In genomic region chrX:60898641-60899040, GRCm38 (mm10) we compare ENCODE assay signal across 16 mouse cellular contexts. TPM values are rescaled to one million over a fixed set of nuclear protein-coding genes. Genes with fewer than 3 reads are reported as not detected.
DNase-seq lines count a peak whose midpoint lies in the region; ATAC-seq lines count a peak whose summit lies in the region.
"Had no signal": no experiment of that assay in that cellular context is flagged by ENCODE, and none has a peak within 500 bp of the region (broad histone marks: within the 10 kb centered on the region; RNA-seq: fewer than 3 reads in every experiment).

No protein-coding gene starts in this region.

- intact Hi-C loops in left cerebral cortex, postnatal 14 days (cut with DNase I): loop anchor here (10.0 kb wide), 1 partner anchor 394 kb away; no protein-coding TSS in a partner anchor

- H3K4me2 ChIP-seq in heart, embryonic 15.5 days: peak overlapping the region; percentile 40
- peak overlapping the region; percentile 47 for H3K4me2 ChIP-seq in forebrain, embryonic 11.5 days (ENCODE audit: low read depth, low read length, severe bottlenecking)
- H3K4me2 ChIP-seq in hindbrain, embryonic 16.5 days (ENCODE audit: low read length): peak overlapping the region; percentile 31; the same call in 1 of the 2 replicates
- H3K4me2 ChIP-seq in neural tube, embryonic 11.5 days (ENCODE audit: low read depth): peak overlapping the region; percentile 31
- H3K4me2 ChIP-seq: embryonic facial prominence, embryonic 12.5 days had no signal

- H3K27me3 ChIP-seq in heart, embryonic 15.5 days: peaks cover 61% of the 10 kb centered on the region
- no peaks in the 10 kb centered on the region; the same call in 1 of the 2 replicates for H3K27me3 ChIP-seq in forebrain, embryonic 11.5 days (ENCODE audit: control insufficient read depth, insufficient read depth, low read length)
- H3K27me3 ChIP-seq in hindbrain, embryonic 16.5 days (replicated peaks; ENCODE audit: control insufficient read depth, insufficient read depth, low read length): peaks cover 8% of the 10 kb centered on the region
- 0 out of 2 replicates have a peak, but pooled peaks cover 2% of the 10 kb centered on the region for H3K27me3 ChIP-seq in neural tube, embryonic 11.5 days (ENCODE audit: control insufficient read depth, insufficient read depth, low read length)

- WGBS in heart, embryonic 15.5 days: 14% methylated on average over 18 of the region's 18 CpGs
- 13% methylated on average over 17 of the region's 18 CpGs for WGBS in forebrain, embryonic 11.5 days
- WGBS in hindbrain, embryonic 16.5 days: 12% methylated on average over 18 of the region's 18 CpGs
- WGBS in neural tube, embryonic 11.5 days: 18% methylated on average over 13 of the region's 18 CpGs

- no peak overlapping the region for H3K27ac ChIP-seq in heart, embryonic 15.5 days
- H3K27ac ChIP-seq in forebrain, embryonic 11.5 days (ENCODE audit: low read depth, low read length): no peak overlapping the region
- H3K27ac ChIP-seq in hindbrain, embryonic 16.5 days (ENCODE audit: low read depth, low read length): no peak overlapping the region
- no peak overlapping the region for H3K27ac ChIP-seq in neural tube, embryonic 11.5 days (ENCODE audit: low read depth, low read length)
- H3K27ac ChIP-seq: embryonic facial prominence, embryonic 12.5 days had no signal

- no peak overlapping the region for H3K9ac ChIP-seq in heart, embryonic 15.5 days
- H3K9ac ChIP-seq in forebrain, embryonic 11.5 days (ENCODE audit: low read length): peak overlapping the region; percentile 29; the same call in 1 of the 2 replicates
- no peak overlapping the region for H3K9ac ChIP-seq in hindbrain, embryonic 16.5 days (ENCODE audit: low read depth, low read length)
- peak overlapping the region; percentile 29 for H3K9ac ChIP-seq in neural tube, embryonic 11.5 days (ENCODE audit: low read length)
- H3K9ac ChIP-seq: embryonic facial prominence, embryonic 12.5 days; liver, postnatal 0 days had no signal

- H3K4me1 ChIP-seq in heart, embryonic 15.5 days (replicated peaks): peaks cover 7% of the 10 kb centered on the region
- peaks cover 5% of the 10 kb centered on the region; the same call in 1 of the 2 replicates for H3K4me1 ChIP-seq in forebrain, embryonic 11.5 days (replicated peaks; ENCODE audit: control insufficient read depth, insufficient read depth, low read length)
- peaks cover 6% of the 10 kb centered on the region for H3K4me1 ChIP-seq in hindbrain, embryonic 16.5 days (ENCODE audit: control insufficient read depth, insufficient read depth, low read depth, low read length)
- peaks cover 2% of the 10 kb centered on the region; the same call in 1 of the 2 replicates for H3K4me1 ChIP-seq in neural tube, embryonic 11.5 days (ENCODE audit: control insufficient read depth, insufficient read depth, low read length)
- H3K4me1 ChIP-seq: embryonic facial prominence, embryonic 12.5 days had no signal

- no peaks in the 10 kb centered on the region for H3K36me3 ChIP-seq in heart, embryonic 15.5 days
- H3K36me3 ChIP-seq in forebrain, embryonic 11.5 days (ENCODE audit: control insufficient read depth, insufficient read depth, low read length): no peaks in the 10 kb centered on the region
- no peaks in the 10 kb centered on the region for H3K36me3 ChIP-seq in hindbrain, embryonic 16.5 days (ENCODE audit: control insufficient read depth, insufficient read depth, low read length)
- no peaks in the 10 kb centered on the region for H3K36me3 ChIP-seq in neural tube, embryonic 11.5 days (ENCODE audit: control insufficient read depth, insufficient read depth, low read length)
- H3K36me3 ChIP-seq: embryonic facial prominence, embryonic 12.5 days had no signal

- no peak for DNase-seq in heart, postnatal 4 days
- DNase-seq in forebrain, embryonic 11.5 days (ENCODE audit: low spot score): peak; percentile 70
- peak; percentile 32 for DNase-seq in neural tube, embryonic 11.5 days (ENCODE audit: low spot score)
- DNase-seq in testis, postnatal 14 days (ENCODE audit: low spot score): no peak
- no peak for DNase-seq in urinary bladder, adult 2 months (ENCODE audit: low spot score)
- DNase-seq in left cerebral cortex, postnatal 14 days (ENCODE audit: low spot score in 2 of 2): no peak
- DNase-seq: adrenal gland, postnatal 25 days; cerebellum, adult 18-20 months; kidney, postnatal 4 days; left cerebral cortex, postnatal 4 days; liver, postnatal 0 days; thymus, postnatal 4 days had no signal

- ATAC-seq in heart, embryonic 15.5 days (replicated peaks; ENCODE audit: insufficient number of reproducible peaks, insufficient read depth, low FRiP score, low read depth): no peak
- no peak for ATAC-seq in forebrain, embryonic 11.5 days (replicated peaks; ENCODE audit: low FRiP score)
- no peak for ATAC-seq in hindbrain, embryonic 16.5 days
- no peak for ATAC-seq in neural tube, embryonic 11.5 days (ENCODE audit: insufficient read depth, low FRiP score, low TSS enrichment)
- ATAC-seq: liver, postnatal 0 days had no signal

- H3K4me3 ChIP-seq in heart, embryonic 15.5 days: no peak overlapping the region; the same call in 1 of the 2 replicates
- peak overlapping the region; percentile 10; the same call in 1 of the 2 replicates for H3K4me3 ChIP-seq in forebrain, embryonic 11.5 days (ENCODE audit: low read depth, low read length)
- H3K4me3 ChIP-seq in hindbrain, embryonic 16.5 days (ENCODE audit: low read length): peak overlapping the region; percentile 5; the same call in 1 of the 2 replicates
- H3K4me3 ChIP-seq in neural tube, embryonic 11.5 days (ENCODE audit: low read depth, low read length): no peak overlapping the region
- H3K4me3 ChIP-seq: embryonic facial prominence, embryonic 12.5 days had no signal

- H3K9me3 ChIP-seq in heart, embryonic 15.5 days (replicated peaks): no peaks in the 10 kb centered on the region
- no peaks in the 10 kb centered on the region for H3K9me3 ChIP-seq in forebrain, embryonic 11.5 days (ENCODE audit: control insufficient read depth, low read length)
- H3K9me3 ChIP-seq in hindbrain, embryonic 16.5 days (ENCODE audit: control insufficient read depth, low read length): peaks cover 2% of the 10 kb centered on the region; the same call in 1 of the 2 replicates
- no peaks in the 10 kb centered on the region for H3K9me3 ChIP-seq in neural tube, embryonic 11.5 days (ENCODE audit: control insufficient read depth, low read length)
- H3K9me3 ChIP-seq: embryonic facial prominence, embryonic 12.5 days had no signal

RNA-seq across cellular contexts. Expression of gene Sox3, which starts 5.4 kb away (rescaled TPM):
- 0.49 and 0.57 TPM in 2 replicates for polyA plus RNA-seq in heart, embryonic 15.5 days (2015; fragmentation: Nextera tagmentation; extraction: Ambion mirVana)
- not detected for total RNA-seq in heart, postnatal 4 days (2021)
- 10.0 and 19.3 TPM in 2 replicates for polyA plus RNA-seq in forebrain, embryonic 11.5 days (2014; fragmentation: Nextera tagmentation; extraction: Ambion mirVana)
- 0.60 and 0.74 TPM in 2 replicates for polyA plus RNA-seq in hindbrain, embryonic 16.5 days (2015; fragmentation: Nextera tagmentation; extraction: Ambion mirVana)
- 9.4 and 11.0 TPM in 2 replicates for polyA plus RNA-seq in neural tube, embryonic 11.5 days (2014; fragmentation: Nextera tagmentation; extraction: Ambion mirVana)
- not detected in 2 replicates for polyA plus RNA-seq in urinary bladder, adult 2 months (2012; rRNA removed)
- 1 to 10 TPM; 2.7 to 3.3 TPM for total RNA-seq in left cerebral cortex, postnatal 14 days (2021)
- total RNA-seq: adrenal gland, postnatal 25 days; megakaryocyte-erythroid progenitor cell, adult 5-6 weeks had no signal
- polyA plus RNA-seq: liver, postnatal 0 days had no signal

Comparison
In these comparisons a context has a peak if more than half of its experiments do, and no peak if none do; other contexts are left out.
1. H3K4me3 ChIP-seq: peak in forebrain, embryonic 11.5 days (single experiment) and hindbrain, embryonic 16.5 days (single experiment); none in heart, embryonic 15.5 days (single experiment) and neural tube, embryonic 11.5 days (single experiment).
2. H3K9ac ChIP-seq: peak in forebrain, embryonic 11.5 days (single experiment) and neural tube, embryonic 11.5 days (single experiment); none in heart, embryonic 15.5 days (single experiment) and hindbrain, embryonic 16.5 days (single experiment).
3. DNase-seq: peak in forebrain, embryonic 11.5 days (single experiment) and neural tube, embryonic 11.5 days (single experiment); none in heart, postnatal 4 days (single experiment), testis, postnatal 14 days (single experiment), urinary bladder, adult 2 months (single experiment) and left cerebral cortex, postnatal 14 days (0 of 2).
4. Peak in every context shown above with its lines, with median percentiles within 50 percentile points of each other: H3K4me2 ChIP-seq.